Mouse (Mus musculus): ENCODE results near the gene Cd99l2. TPM values are rescaled to one million over a fixed set of nuclear protein-coding genes. Genes with fewer than 3 reads are reported as not detected.

Cd99l2 gene
- total RNA-seq, 2 experiments from 2014 or later, result 57.3 to 57.9 TPM

GRCm38 (mm10) chrX:71381571-71381970 lies 111.1 kb downstream of the Cd99l2 start:
- intact Hi-C loops (cut with DNase I), result loop anchor here (5.0 kb wide), 1 partner anchor 799 kb away; no protein-coding TSS in a partner anchor
- DNase-seq (ENCODE audit: low spot score), result no peak

GRCm38 (mm10) chrX:71378435-71378834 lies 114.2 kb downstream of the Cd99l2 start:
- no peak for DNase-seq (ENCODE audit: low spot score)
- intact Hi-C loops (cut with DNase I), result no loop called here

- DNase-seq (ENCODE audit: low spot score), result no peak
- intact Hi-C loops (cut with DNase I), result no loop called here
Observed at GRCm38 (mm10) chrX:71376781-71377180, 115.9 kb downstream of the Cd99l2 start.

Small RNA genes within 50 kb of the gene (microRNA-seq; reads per million reads assigned to microRNA genes)
- not detected for gene Gm23945

Other genes with a start within 250 kb of the Cd99l2 start
- 10 to 100 TPM; 27.6 to 27.8 TPM for gene Mtmr1, start 128.1 kb downstream of the Cd99l2 start, total RNA-seq (2021)
- gene Hmgb3, start 63.1 kb upstream of the Cd99l2 start, total RNA-seq (2021), result 10 to 100 TPM; 74.2 to 78.8 TPM
- gene Gpr50, start 170.8 kb upstream of the Cd99l2 start, total RNA-seq (2021), result not detected

Data from heart, postnatal 25 days (tissue).